Mouse (Mus musculus): ENCODE data around the gene Ctdnep1.

DNA sequence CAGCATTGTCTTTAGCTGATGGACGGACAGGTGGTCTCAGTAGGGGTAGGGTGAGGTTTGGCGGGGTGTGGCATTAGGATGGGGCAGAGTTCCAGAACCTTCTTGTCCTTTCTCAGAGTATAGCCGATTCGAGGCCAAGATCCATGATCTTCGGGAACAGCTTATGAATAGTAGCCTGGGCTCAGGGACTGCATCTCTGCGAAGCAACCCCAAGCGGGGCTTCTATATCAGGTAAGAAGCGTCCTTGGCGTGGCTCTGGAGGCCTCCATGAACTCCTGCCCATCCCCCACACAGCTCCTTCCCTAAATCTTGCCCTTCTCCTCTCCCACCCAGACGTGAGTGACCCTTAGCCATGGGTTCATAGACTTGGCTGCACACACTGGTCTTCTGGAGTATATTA lies 58.7 kb downstream of the Ctdnep1 start:
- TF ChIP-seq CTCF (conservative IDR thresholded peaks at IDR 0.05 in 1 of 2, IDR thresholded peaks at IDR 0.05 in 1 of 2; ENCODE audit: low read depth in 2 of 2, low read length in 2 of 2) (no peak), ETS1 (conservative IDR thresholded peaks at IDR 0.05; ENCODE audit: low read depth, low read length) (no peak), POLR2A (IDR thresholded peaks at IDR 0.05; ENCODE audit: low read depth, low read length) (no peak), E2F4 (IDR thresholded peaks at IDR 0.05; ENCODE audit: insufficient replicate concordance, low read depth, low read length) (no peak), MEF2A (IDR thresholded peaks at IDR 0.05; ENCODE audit: borderline replicate concordance, low read depth, low read length) (no peak)

All from CH12.LX (cell line).